Mouse (Mus musculus): ENCODE data around the gene Prr27. TPM values are rescaled to one million over a fixed set of nuclear protein-coding genes. Genes with fewer than 3 reads are reported as not detected.

Gene Prr27
- total RNA-seq (2014; fragmentation: Nextera tagmentation) (not detected in 2 replicates), total RNA-seq (2017) (not detected in 2 replicates)

- ATAC-seq (replicated peaks; ENCODE audit: poor library complexity, severe bottlenecking) = no peak
Measured at GRCm38 (mm10) chr5:87825386-87825785, at the start of gene Prr27. Gene Prr27 (plus strand): TSS chr5:87825686.

GRCm38 (mm10) chr5:87782731-87783130, 42.8 kb upstream of the Prr27 start:
- no peak for ATAC-seq (replicated peaks; ENCODE audit: poor library complexity, severe bottlenecking)

GRCm38 (mm10) chr5:87807782-87808181, 17.7 kb upstream of the Prr27 start, which contains the start of gene Csn1s2b:
Gene Csn1s2b (plus strand): TSS chr5:87808082.
- ATAC-seq (replicated peaks; ENCODE audit: poor library complexity, severe bottlenecking) = no peak

GRCm38 (mm10) chr5:87809253-87809652, 16.2 kb upstream of the Prr27 start:
- ATAC-seq (replicated peaks; ENCODE audit: poor library complexity, severe bottlenecking) = no peak

DNA sequence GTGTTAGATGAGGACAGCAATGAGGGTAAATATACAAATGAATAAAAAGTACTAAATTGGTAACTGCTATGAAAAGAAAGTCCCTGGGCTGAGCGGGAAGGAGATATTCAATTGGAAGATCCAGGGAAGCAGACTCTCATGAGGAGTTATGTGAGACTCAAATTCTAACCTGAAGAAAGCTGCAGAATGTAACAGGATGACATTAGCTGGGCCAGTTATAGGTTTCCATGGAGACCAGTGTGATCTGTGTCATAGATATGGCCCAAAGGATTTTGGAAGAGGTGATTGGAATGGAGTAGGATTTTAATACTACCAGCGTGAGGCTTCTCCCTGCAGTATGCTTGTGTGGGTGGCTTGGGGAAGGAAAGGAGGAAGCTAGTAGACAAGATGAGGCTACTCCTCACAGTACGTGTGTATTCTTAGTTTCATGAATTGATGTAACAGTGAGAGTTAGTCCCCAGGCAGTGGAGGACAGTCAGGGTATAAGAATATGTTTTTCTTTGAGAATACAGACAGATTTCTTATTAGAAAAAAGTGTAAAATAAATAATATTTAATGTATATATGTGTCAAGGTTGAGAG, 29.7 kb downstream of the Prr27 start:
- no peak for ATAC-seq (replicated peaks; ENCODE audit: poor library complexity, severe bottlenecking)

- ATAC-seq (replicated peaks; ENCODE audit: poor library complexity, severe bottlenecking) = no peak
Measured at GRCm38 (mm10) chr5:87870084-87870483, 44.6 kb downstream of the Prr27 start.

DNA sequence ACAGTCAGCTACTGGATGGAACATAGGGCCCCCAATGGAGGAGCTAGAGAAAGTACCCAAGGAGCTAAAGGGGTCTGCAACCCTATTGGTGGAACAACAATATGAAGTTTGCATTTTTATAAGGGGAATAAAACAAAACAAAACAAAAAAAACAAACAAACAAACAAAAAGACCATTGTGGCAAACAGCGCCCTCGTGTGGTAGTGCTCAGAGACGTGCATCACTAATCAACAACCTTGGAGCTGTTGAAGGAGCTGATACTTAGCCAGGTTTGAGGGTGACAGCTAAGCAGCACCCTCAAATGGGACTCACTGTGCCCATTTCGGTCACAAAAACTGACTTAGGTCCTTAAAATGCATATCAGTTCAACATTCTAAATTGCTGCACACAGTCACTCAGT, 45.9 kb downstream of the Prr27 start:
- ATAC-seq (replicated peaks; ENCODE audit: poor library complexity, severe bottlenecking) = no peak

DNA sequence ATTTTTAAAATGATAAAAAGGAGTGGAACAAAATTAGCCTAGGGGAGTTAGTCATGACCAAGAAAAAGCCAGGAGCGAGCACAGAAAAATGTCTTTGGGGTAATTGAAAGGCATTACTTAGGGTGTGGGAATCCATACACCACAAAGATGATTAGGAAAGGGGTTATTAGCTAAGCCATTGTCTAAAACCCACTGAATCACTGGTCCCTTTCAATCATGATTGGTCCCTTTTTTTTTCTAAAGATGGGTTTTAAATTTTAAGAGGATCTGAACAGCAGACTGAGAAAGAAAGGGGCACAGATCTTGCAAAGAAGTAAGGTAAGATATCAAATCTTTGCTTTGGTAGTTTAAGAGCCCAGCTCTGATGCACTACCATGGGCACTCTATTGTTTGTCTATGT, 59.2 kb downstream of the Prr27 start, which contains the start of gene Odam:
Odam (plus strand) TSS at position 301 of the 400 bp plus-strand sequence.
- ATAC-seq (replicated peaks; ENCODE audit: poor library complexity, severe bottlenecking) = no peak

Other genes starting within 250 kb of the Prr27 start
- not detected in 2 replicates for gene Sult1e1, start 234.1 kb upstream of the Prr27 start, total RNA-seq (2014; fragmentation: Nextera tagmentation)
- not detected in 2 replicates for gene Sult1e1, start 234.1 kb upstream of the Prr27 start, total RNA-seq (2017)
- gene Csn1s1, start 159.5 kb upstream of the Prr27 start, total RNA-seq (2014; fragmentation: Nextera tagmentation) = not detected in 2 replicates
- not detected in 2 replicates for gene Csn1s1, start 159.5 kb upstream of the Prr27 start, total RNA-seq (2017)
- gene Csn2, start 126.1 kb upstream of the Prr27 start, total RNA-seq (2014; fragmentation: Nextera tagmentation) = not detected in 2 replicates
- not detected in 2 replicates for gene Csn2, start 126.1 kb upstream of the Prr27 start, total RNA-seq (2017)
- not detected in 2 replicates for gene Csn1s2a, start 51.1 kb upstream of the Prr27 start, total RNA-seq (2014; fragmentation: Nextera tagmentation)
- gene Csn1s2a, start 51.1 kb upstream of the Prr27 start, total RNA-seq (2017) = not detected in 2 replicates
- not detected in 2 replicates for gene Csn1s2b, start 17.6 kb upstream of the Prr27 start, total RNA-seq (2014; fragmentation: Nextera tagmentation)
- not detected in 2 replicates for gene Csn1s2b, start 17.6 kb upstream of the Prr27 start, total RNA-seq (2017)
- not detected in 2 replicates for gene Odam, start 59.3 kb downstream of the Prr27 start, total RNA-seq (2014; fragmentation: Nextera tagmentation)
- not detected in 2 replicates for gene Odam, start 59.3 kb downstream of the Prr27 start, total RNA-seq (2017)
- gene Csn3, start 99.9 kb downstream of the Prr27 start, total RNA-seq (2014; fragmentation: Nextera tagmentation) = not detected in 2 replicates
- gene Csn3, start 99.9 kb downstream of the Prr27 start, total RNA-seq (2017) = not detected in 2 replicates
- not detected in 2 replicates for gene 2310003L06Rik, start 143.8 kb downstream of the Prr27 start, total RNA-seq (2014; fragmentation: Nextera tagmentation)
- not detected in 2 replicates for gene 2310003L06Rik, start 143.8 kb downstream of the Prr27 start, total RNA-seq (2017)
- not detected in 2 replicates for gene Gm28434, start 143.8 kb downstream of the Prr27 start, total RNA-seq (2014; fragmentation: Nextera tagmentation)
- not detected in 2 replicates for gene Gm28434, start 143.8 kb downstream of the Prr27 start, total RNA-seq (2017)
- gene Cabs1, start 153.8 kb downstream of the Prr27 start, total RNA-seq (2014; fragmentation: Nextera tagmentation) = not detected in 2 replicates
- not detected in 2 replicates for gene Cabs1, start 153.8 kb downstream of the Prr27 start, total RNA-seq (2017)
- not detected in 2 replicates for gene Smr3a, start 176.9 kb downstream of the Prr27 start, total RNA-seq (2014; fragmentation: Nextera tagmentation)
- gene Smr3a, start 176.9 kb downstream of the Prr27 start, total RNA-seq (2017) = not detected in 2 replicates